Mouse (Mus musculus): ENCODE data around the gene Adgre4. TPM values are rescaled to one million over a fixed set of nuclear protein-coding genes. Genes with fewer than 3 reads are reported as not detected.

The Adgre4 gene
- total RNA-seq (2017), result 1.5 and 3.2 TPM in 2 replicates

DNA sequence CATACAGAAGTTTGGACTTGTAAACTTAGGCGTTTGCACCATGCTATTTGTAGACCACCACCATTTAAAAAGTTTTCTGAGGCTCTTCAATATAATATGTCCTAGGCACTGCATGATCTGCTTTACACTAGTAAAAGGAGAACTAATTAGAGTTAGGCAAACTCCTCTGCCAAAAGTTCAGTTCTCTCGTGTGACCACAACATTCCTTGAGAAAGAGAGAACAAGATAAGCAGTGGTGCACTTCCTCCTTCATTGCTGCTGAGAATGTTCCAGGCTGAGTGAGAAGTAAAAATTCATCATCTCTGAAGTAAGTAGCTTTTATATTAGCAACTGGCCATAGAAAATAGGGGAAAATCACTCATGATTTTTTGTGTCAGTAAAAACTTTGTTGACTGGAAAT is at the start of gene Adgre4:
Gene Adgre4 (plus strand): TSS at position 199 of the 400 bp plus-strand sequence.
- ATAC-seq (replicated peaks in 1 of 2; ENCODE audit: insufficient read depth in 1 of 2, low FRiP score in 2 of 2, low TSS enrichment in 1 of 2, low read depth in 1 of 2, poor library complexity in 2 of 2, severe bottlenecking in 2 of 2), result peak; percentile 93 to 94

DNA sequence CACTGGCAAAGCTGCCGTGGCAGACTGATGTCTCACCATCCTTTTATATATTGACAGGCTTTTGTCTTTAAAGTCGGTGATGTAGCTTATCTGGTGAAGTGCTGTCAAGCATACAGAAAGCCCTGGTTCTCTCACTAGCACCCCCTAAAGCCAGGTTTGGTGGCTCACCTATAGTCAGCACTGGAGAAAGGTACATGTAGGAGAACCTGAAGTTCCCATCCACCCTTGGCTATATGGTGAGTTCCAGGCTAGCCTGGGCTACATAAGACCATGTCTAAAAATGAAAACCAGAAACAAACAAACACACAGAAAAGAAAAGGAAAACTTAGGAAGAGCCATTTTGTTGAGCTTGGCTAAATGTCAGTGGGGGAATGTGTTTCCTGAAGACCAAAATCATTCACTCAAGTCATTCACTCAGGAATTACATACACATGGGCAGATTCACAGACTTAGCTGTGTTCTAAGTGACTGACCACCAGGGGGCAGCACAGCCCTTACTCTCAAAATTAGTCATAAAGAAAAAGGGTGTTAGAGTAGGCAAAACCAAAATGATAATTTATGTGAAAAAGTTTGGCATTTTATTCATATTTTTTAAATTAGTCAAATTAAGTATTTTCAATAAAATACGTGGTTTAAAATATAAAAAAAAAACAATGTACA is 47.5 kb upstream of the Adgre4 start:
- ATAC-seq (replicated peaks in 1 of 2; ENCODE audit: insufficient read depth in 1 of 2, low FRiP score in 2 of 2, low TSS enrichment in 1 of 2, low read depth in 1 of 2, poor library complexity in 2 of 2, severe bottlenecking in 2 of 2), result peak; percentile 84 to 92

DNA sequence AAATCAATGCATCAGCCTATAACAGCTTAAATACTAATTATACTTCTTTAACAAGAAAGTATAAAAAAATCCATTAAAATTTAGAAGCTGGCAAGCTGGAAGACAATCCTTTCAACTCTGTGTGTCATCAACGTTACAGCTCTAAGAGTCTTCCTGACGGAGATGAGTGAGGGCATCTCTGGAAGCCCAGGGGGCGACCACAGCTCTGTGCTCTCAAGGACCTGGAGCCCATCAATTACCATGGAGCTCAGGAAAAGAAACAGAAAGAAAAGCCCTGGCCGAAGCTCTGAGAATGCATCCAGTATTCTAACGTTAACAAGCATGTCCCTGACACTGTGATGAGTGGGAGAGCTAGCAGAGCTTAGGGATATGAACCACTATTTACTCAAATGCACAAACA is 46.9 kb upstream of the Adgre4 start:
- ATAC-seq (replicated peaks in 1 of 2; ENCODE audit: insufficient read depth in 1 of 2, low FRiP score in 2 of 2, low TSS enrichment in 1 of 2, low read depth in 1 of 2, poor library complexity in 2 of 2, severe bottlenecking in 2 of 2), result no peak

DNA sequence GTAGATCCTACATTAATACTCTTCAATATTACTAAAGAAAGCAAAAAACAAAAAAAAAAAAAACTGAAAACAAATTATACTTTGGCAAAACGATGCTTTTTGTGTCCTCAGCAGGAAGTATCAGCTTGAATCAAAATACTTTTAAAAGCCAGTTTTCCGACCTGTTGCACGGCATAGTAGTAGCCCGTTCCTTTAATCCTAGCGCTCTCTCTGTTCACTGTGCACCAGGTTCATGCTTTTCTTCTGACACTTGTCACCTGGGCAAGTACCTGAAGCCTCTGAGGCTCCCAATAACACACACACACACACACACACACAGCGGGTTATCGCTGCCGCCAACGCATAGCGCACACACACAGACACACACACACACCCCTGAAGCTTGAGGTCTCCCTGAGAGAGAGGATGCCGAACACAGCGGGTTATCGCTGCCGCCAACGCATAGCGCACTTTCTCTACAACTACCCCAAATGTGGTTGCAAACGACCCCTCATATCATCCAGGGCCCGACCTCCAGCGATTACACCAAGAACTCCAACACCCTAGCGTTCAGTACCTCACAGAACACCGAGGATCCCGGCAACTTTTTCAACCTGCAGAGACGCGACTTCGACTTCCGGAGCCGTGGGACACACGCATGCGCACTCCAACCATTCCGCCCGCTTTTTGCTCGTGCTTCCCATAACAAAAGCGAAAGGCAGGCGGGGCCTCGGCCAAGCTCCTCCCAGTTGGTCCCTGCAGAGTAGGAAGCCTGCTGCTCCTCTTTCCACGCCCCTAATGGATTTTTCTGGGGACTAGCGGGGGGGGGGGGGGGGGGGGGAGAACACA is 37.6 kb upstream of the Adgre4 start, which contains the start of gene Pot1b:
Gene Pot1b (minus strand): TSS at position 645 of the 828 bp plus-strand sequence.
- ATAC-seq (replicated peaks in 1 of 2; ENCODE audit: insufficient read depth in 1 of 2, low FRiP score in 2 of 2, low TSS enrichment in 1 of 2, low read depth in 1 of 2, poor library complexity in 2 of 2, severe bottlenecking in 2 of 2), result peak; percentile 98 to 99

DNA sequence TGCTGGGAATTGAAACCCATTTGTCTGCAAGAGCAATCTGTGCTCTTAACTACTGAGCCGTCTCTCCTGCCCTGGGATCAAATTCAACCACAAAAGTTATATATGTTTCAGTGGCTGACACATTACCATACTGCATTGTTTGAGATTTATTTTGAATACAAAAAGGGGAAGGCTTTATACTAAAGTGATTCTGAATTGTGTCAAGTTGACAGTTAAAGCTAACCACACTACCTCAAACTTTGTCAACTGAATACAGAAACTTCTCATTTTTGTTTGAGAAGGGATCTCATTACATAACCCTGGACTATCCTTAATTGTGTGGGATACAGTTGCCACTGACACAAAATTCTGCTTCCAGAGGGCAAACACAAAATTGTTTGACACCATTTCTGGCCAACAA is 28.5 kb upstream of the Adgre4 start:
- ATAC-seq (replicated peaks in 1 of 2; ENCODE audit: insufficient read depth in 1 of 2, low FRiP score in 2 of 2, low TSS enrichment in 1 of 2, low read depth in 1 of 2, poor library complexity in 2 of 2, severe bottlenecking in 2 of 2), result peak; percentile 72 to 89

DNA sequence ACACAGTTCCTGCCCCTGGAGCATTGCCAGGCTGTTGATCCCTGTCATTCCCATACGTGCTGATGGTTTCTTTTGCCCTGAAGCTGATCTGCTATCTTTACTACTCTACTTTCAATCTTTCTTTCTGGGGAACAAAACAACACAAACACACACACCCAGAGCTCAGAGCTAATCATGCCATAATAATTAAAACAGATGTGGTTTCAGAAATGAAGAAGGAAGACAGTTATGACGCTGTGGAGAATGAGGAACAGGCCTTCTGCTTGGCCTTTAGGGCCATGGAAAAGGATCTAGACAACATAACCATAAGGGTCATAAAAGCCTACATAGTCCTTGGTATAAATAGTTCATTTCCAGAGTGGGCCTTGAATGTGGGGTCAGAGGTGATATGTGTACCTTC is 27.5 kb upstream of the Adgre4 start:
- peak; percentile 29 to 44; a peak in 1 of 4 replicates for ATAC-seq (replicated peaks in 1 of 2; ENCODE audit: insufficient read depth in 1 of 2, low FRiP score in 2 of 2, low TSS enrichment in 1 of 2, low read depth in 1 of 2, poor library complexity in 2 of 2, severe bottlenecking in 2 of 2)

DNA sequence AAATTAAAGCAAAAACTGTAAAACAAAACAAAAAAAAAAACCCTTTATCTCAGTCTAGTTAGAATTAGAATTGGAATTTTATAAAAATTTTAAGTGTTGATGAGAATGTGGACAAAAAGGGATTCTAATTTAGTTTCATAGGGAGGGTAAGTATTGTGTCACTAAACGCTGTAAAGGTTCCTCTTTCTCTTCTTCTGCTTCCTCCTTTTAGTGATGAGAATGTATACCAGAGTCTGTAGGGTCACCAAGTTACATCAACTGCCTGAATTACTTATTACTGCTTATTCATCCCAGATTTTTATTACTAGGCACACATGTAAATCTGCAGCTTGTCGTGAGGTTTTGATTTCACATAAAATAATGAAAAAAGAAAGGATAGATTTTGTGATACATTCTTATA is 23.6 kb upstream of the Adgre4 start:
- ATAC-seq (replicated peaks in 1 of 2; ENCODE audit: insufficient read depth in 1 of 2, low FRiP score in 2 of 2, low TSS enrichment in 1 of 2, low read depth in 1 of 2, poor library complexity in 2 of 2, severe bottlenecking in 2 of 2), result peak; percentile 87 to 91

DNA sequence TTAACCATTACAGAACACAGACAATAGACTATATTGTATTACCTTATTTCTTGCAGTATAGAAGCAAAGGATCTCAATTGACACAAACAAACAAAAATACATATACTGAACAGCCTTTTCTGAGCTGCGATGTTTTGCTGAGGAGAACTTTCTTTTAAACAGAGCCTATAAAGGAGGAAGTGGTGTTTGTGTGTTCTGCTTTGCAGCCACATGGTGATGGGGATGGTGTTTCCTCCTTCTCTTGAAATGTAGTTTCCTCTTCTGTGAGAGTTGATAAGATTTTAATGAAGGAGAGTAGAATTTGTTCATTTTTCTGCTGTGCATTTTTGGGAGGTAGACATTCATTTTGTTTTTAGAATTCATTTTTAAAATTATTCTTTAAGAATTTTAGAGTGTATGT is 13.1 kb upstream of the Adgre4 start:
- peak; percentile 98 for ATAC-seq (replicated peaks in 1 of 2; ENCODE audit: insufficient read depth in 1 of 2, low FRiP score in 2 of 2, low TSS enrichment in 1 of 2, low read depth in 1 of 2, poor library complexity in 2 of 2, severe bottlenecking in 2 of 2)

DNA sequence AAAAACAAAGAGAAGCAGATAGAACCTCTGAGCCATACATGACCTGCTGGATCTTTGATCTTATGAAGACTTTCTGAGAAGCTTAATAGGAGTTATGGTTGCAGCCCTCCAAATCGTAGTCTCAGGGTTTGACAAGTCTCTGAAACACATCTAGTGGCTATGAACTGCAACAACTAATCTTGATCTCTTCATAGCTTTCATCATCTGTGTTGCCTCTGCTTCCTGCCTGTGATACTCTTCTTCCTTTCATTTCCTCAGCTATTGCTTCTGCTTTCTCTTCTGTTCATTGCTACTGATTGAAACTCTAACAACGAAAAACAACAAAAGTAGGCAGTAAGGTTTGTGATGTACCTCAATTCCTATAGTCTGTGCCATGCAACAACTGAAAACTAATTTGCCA is 1.4 kb downstream of the Adgre4 start:
- ATAC-seq (replicated peaks in 1 of 2; ENCODE audit: insufficient read depth in 1 of 2, low FRiP score in 2 of 2, low TSS enrichment in 1 of 2, low read depth in 1 of 2, poor library complexity in 2 of 2, severe bottlenecking in 2 of 2), result no peak

DNA sequence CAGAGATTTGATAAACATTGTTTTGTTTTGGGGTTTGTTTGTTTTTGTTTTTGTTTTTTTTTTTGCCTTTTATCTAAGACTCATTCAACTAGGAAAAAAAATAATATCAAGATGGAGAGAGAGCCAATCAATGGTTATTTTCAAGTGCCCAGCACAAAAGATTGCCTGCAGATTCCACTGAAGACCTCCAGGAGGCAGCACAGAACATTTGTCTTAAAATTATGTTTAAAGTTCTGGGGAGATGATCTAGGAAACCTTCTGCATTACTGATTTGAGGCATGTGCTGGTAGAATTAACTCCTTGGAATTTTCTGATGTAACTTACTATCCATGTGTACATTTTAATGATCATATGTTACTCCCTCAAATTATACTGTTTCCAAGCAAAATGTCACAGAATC is 63.9 kb downstream of the Adgre4 start:
- 0 out of 4 replicates have a peak, but pooled peaks of 1 of the 2 experiments have one; percentile 56 for ATAC-seq (replicated peaks in 1 of 2; ENCODE audit: insufficient read depth in 1 of 2, low FRiP score in 2 of 2, low TSS enrichment in 1 of 2, low read depth in 1 of 2, poor library complexity in 2 of 2, severe bottlenecking in 2 of 2)

DNA sequence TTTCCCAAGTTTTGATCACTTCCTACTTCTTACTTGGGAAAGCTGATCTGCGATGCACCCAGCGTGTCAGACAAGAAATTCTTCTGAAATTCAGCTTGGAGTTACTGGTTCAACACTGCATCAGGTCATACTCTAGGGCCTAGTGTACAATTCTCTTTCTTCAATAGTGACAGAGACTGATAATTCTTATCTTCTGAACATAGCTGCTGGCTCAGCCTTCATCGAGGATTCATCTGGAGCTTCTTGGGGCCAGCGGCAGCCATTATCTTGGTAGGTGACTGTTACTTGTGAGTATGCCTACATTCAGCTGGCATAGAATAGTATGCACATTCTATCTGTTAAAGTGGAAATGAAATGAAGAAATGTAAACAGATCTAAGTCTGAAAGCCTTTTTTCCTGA is 67.1 kb downstream of the Adgre4 start:
- no peak for ATAC-seq (replicated peaks in 1 of 2; ENCODE audit: insufficient read depth in 1 of 2, low FRiP score in 2 of 2, low TSS enrichment in 1 of 2, low read depth in 1 of 2, poor library complexity in 2 of 2, severe bottlenecking in 2 of 2)

DNA sequence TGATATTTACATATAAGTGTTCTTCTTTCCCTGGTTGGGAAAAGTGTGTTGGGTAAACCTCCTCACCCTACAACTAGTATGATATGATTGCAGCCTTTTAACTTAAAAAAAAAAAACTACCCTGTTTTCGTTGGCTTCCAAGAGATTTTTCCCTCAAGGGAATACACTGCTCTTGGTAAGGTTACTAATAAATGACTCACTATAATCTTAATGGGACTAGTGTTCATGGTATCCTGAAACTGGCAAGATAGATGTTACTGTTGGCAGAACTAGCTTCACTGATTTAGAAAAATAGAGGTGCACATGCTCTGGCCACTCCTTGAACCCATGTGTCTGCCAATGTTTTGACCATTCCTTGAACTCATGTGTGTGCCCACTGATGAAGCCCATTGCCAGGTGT is 71.8 kb downstream of the Adgre4 start:
- ATAC-seq (replicated peaks in 1 of 2; ENCODE audit: insufficient read depth in 1 of 2, low FRiP score in 2 of 2, low TSS enrichment in 1 of 2, low read depth in 1 of 2, poor library complexity in 2 of 2, severe bottlenecking in 2 of 2), result no peak

DNA sequence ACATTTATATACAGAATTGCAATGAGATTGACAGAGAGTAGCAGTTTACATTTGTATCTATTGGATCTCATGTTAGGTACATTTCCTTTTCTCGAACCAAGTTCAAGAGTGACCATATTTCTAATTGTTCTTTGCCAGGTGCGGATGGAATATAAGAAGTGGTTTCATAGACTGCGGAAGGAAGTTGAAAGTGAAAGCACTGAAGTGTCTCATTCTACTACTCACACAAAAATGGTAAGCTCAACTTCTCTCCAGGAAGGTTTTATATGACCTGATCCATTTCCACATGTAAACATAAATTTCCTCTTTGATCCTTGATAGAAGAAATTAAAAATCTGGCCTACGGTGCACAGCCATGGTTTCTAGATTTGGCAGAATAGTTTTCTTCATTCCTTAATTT is 93.3 kb downstream of the Adgre4 start:
- ATAC-seq (replicated peaks in 1 of 2; ENCODE audit: insufficient read depth in 1 of 2, low FRiP score in 2 of 2, low TSS enrichment in 1 of 2, low read depth in 1 of 2, poor library complexity in 2 of 2, severe bottlenecking in 2 of 2), result no peak

DNA sequence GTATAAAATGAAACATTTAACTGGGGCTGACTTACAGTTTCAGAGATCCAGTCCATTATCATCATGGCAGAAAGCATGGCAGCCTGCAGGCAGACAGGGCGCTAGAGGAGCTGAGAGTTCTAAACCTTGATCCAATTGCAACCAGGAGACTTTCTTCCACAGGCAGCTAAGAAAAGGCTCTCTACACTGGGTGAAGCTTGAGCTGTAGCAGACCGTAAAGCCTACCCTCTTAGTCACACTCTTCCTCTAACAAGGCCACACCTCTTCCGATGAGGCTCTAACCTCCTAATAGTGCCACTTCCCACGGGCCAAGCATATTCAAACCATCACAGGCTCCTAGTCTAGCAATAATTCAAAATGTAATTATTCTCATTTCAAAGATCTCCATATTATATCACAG is 127.4 kb downstream of the Adgre4 start:
- ATAC-seq (replicated peaks in 1 of 2; ENCODE audit: insufficient read depth in 1 of 2, low FRiP score in 2 of 2, low TSS enrichment in 1 of 2, low read depth in 1 of 2, poor library complexity in 2 of 2, severe bottlenecking in 2 of 2), result no peak

DNA sequence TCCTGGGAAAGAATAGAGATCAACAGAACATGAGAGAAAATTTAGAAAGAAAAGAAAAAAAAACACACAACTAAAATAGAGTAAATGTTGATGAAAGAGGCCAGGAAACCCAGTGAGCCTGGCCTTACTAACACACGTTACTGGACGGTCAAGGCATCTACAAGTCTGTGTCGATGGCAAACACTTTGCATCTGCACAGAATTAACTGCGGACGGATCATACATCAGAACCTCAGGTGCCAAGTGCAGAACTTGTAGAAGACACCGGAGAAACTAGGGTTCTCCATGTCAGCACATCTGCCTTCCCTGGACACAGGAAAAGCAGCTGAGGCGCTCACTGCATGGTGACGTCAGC is 128.5 kb downstream of the Adgre4 start:
- ATAC-seq (replicated peaks in 1 of 2; ENCODE audit: insufficient read depth in 1 of 2, low FRiP score in 2 of 2, low TSS enrichment in 1 of 2, low read depth in 1 of 2, poor library complexity in 2 of 2, severe bottlenecking in 2 of 2), result peak in 1 of 2 experiments; percentile 28; a peak in 1 of 4 replicates

DNA sequence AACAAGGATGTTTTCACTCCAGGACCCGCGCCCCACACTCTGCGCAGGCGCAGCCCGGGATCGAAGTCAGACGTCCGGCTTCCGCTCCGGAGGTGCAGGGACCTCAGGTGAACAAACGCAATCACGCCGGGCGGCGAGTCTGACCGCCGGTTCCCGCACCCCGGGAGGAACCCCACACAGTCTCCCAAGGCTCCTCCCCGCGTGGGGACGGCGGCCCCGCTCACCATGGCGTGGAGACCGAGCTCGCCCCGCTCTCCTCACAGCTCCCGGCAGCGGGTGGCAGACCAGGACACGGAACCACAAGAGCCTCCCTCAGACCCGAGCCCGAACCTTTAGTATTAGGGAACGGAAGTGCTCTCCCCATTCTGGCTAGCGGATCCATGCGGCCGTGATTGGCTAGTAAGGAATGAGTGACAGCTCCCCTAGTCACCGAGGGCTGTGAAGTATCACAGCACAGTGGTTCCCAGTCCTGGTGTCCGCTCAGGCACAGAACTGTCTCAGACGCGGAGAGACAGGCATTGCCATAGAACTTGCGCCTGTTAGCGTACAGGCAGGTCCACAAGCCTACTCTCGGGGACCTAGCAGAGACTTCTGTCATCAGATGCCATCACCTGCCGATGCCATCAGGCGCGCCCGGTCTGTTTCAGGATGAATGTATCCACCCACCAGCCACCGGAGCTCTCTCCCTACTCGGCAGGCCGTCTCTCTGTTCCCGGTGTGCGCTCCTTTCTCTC is 129.0 kb downstream of the Adgre4 start, which contains the start of gene Zfp119a:
Gene Zfp119a (minus strand): TSS at position 295 of the 734 bp plus-strand sequence.
- peak; percentile 98 to 99 for ATAC-seq (replicated peaks in 1 of 2; ENCODE audit: insufficient read depth in 1 of 2, low FRiP score in 2 of 2, low TSS enrichment in 1 of 2, low read depth in 1 of 2, poor library complexity in 2 of 2, severe bottlenecking in 2 of 2)

DNA sequence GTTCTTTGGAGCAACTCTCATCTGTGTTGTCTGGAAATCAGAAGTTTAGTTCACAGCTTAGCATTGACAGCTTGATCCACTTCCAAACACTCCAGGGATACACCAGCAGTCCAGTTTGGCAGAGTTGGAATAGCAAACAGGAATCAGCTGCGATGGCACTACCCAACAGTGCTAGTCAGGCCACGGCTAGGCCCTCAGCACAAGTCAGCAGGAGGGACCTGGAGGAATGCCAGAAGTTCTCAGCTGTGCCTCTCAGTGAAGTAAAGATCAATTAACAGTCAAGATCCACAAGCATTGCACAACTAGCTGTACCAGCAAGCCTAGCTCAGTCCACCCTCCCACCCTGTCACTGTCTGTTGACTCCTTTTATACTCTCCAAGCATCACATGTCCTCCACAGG is 133.8 kb downstream of the Adgre4 start:
- no peak for ATAC-seq (replicated peaks in 1 of 2; ENCODE audit: insufficient read depth in 1 of 2, low FRiP score in 2 of 2, low TSS enrichment in 1 of 2, low read depth in 1 of 2, poor library complexity in 2 of 2, severe bottlenecking in 2 of 2)

DNA sequence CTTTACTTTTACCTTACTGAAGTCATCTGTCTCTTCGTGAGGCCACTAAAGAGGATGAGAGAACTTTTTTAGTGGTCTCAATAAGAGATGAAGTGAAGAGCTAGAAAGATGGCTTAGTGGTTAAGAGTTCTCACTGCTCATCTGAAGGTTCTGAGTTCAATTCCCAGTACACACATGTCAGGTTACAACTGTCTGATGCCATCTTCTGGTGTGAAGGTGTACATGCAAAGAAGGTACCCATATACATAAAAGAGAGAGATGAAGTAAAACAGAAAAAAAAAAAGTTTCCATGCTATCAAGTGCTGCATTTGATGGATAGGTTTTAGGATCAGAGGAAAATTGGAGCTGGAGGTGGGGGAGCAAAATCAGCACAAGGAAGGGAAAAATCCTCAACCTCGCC is 135.1 kb downstream of the Adgre4 start:
- no peak for ATAC-seq (replicated peaks in 1 of 2; ENCODE audit: insufficient read depth in 1 of 2, low FRiP score in 2 of 2, low TSS enrichment in 1 of 2, low read depth in 1 of 2, poor library complexity in 2 of 2, severe bottlenecking in 2 of 2)

Measured in hematopoietic stem cell, adult 5-6 weeks (primary cell).